Comparison of ENCODE assay signal across 24 mouse cellular contexts in genomic region chr8:125492416-125492815, GRCm38 (mm10).
DNase-seq lines count a peak whose midpoint lies in the region; ATAC-seq and TF ChIP-seq lines count a peak whose summit lies in the region.
"Had no signal": no experiment of that assay in that cellular context is flagged by ENCODE, and none has a peak within 500 bp of the region (broad histone marks: within the 10 kb centered on the region; RNA-seq: fewer than 3 reads in every experiment).

No protein-coding gene starts in this region.

- no peak for ATAC-seq in heart, embryonic 12.5 days (ENCODE audit: insufficient number of reproducible peaks, low FRiP score)
- ATAC-seq: activated CD4-positive, CD25-positive, alpha-beta regulatory T cell, adult 4 months; forebrain, embryonic 13.5 days; hindbrain, embryonic 16.5 days; inflammation-experienced regulatory T-cells, adult 6 months; intestine, postnatal 0 days; Patski had no signal

- H3K9ac ChIP-seq in heart, embryonic 12.5 days = 0 out of 2 replicates have a peak overlapping the region, but pooled peaks have one; percentile 8
- H3K9ac ChIP-seq: embryonic facial prominence, embryonic 13.5 days; forebrain, embryonic 13.5 days; hindbrain, embryonic 12.5 days had no signal

- H3K4me2 ChIP-seq in heart, embryonic 12.5 days = no peak overlapping the region
- H3K4me2 ChIP-seq: embryonic facial prominence, embryonic 13.5 days; forebrain, embryonic 13.5 days; heart, embryonic 11.5 days; hindbrain, embryonic 12.5 days had no signal

- WGBS in heart, embryonic 12.5 days = 44% methylated on average over 11 of the region's 11 CpGs
- 90% methylated on average over 11 of the region's 11 CpGs for WGBS in midbrain, embryonic 10.5 days

- H3K9me3 ChIP-seq in heart, embryonic 12.5 days (replicated peaks) = no peaks in the 10 kb centered on the region
- H3K9me3 ChIP-seq in midbrain, embryonic 10.5 days (replicated peaks) = no peaks in the 10 kb centered on the region
- H3K9me3 ChIP-seq: embryonic facial prominence, embryonic 13.5 days; forebrain, embryonic 13.5 days; hindbrain, embryonic 12.5 days had no signal

- no peak for TF ChIP-seq CTCF in layer of hippocampus, adult 2 months (conservative IDR thresholded peaks at IDR 0.05)

- peaks cover 75% of the 10 kb centered on the region for H3K4me1 ChIP-seq in heart, embryonic 12.5 days (replicated peaks)
- peaks cover 31% of the 10 kb centered on the region for H3K4me1 ChIP-seq in midbrain, embryonic 10.5 days

- no peak overlapping the region; the same call in 1 of the 2 replicates for H3K27ac ChIP-seq in heart, embryonic 12.5 days (ENCODE audit: poor library complexity, severe bottlenecking)
- H3K27ac ChIP-seq in layer of hippocampus, adult 2 months = peak overlapping the region; percentile 69
- no peak overlapping the region for H3K27ac ChIP-seq in midbrain, embryonic 10.5 days (replicated peaks)
- H3K27ac ChIP-seq: embryonic facial prominence, embryonic 13.5 days; forebrain, embryonic 13.5 days; gastrocnemius, adult 2 months; hindbrain, embryonic 12.5 days had no signal

- peak; percentile 67 for DNase-seq in adrenal gland, adult 2 months
- no peak for DNase-seq in adrenal gland, postnatal 4 days (ENCODE audit: low spot score in 2 of 2)
- DNase-seq in heart, postnatal 10 days = no peak
- no peak for DNase-seq in layer of hippocampus, adult 2 months (ENCODE audit: low spot score in 2 of 2)
- no peak for DNase-seq in layer of hippocampus, adult 9-10 months (ENCODE audit: low spot score)
- DNase-seq in adrenal gland, postnatal 10 days = peak; percentile 42
- no peak for DNase-seq in midbrain, embryonic 10.5 days (ENCODE audit: low spot score)
- DNase-seq: cerebellum, adult 18-20 months; cerebellum, adult 9-11 months; cerebellum, postnatal 36 days; gastrocnemius, adult 2 months; gastrocnemius, postnatal 25 days; heart, postnatal 36 days; kidney, adult 8-10 months had no signal

- H3K27me3 ChIP-seq in heart, embryonic 12.5 days (replicated peaks) = no peaks in the 10 kb centered on the region
- H3K27me3 ChIP-seq in midbrain, embryonic 10.5 days (ENCODE audit: low read depth, poor library complexity, severe bottlenecking) = no peaks in the 10 kb centered on the region
- H3K27me3 ChIP-seq: forebrain, embryonic 13.5 days; hindbrain, embryonic 12.5 days; Patski had no signal

- H3K36me3 ChIP-seq in heart, embryonic 12.5 days = peaks cover 35% of the 10 kb centered on the region
- H3K36me3 ChIP-seq in midbrain, embryonic 10.5 days = peaks cover 40% of the 10 kb centered on the region

- H3K4me3 ChIP-seq in heart, embryonic 12.5 days = no peak overlapping the region
- no peak overlapping the region for H3K4me3 ChIP-seq in layer of hippocampus, adult 2 months
- no peak overlapping the region for H3K4me3 ChIP-seq in midbrain, embryonic 10.5 days
- H3K4me3 ChIP-seq: embryonic facial prominence, embryonic 13.5 days; forebrain, embryonic 13.5 days; gastrocnemius, adult 2 months; hindbrain, embryonic 12.5 days had no signal

- intact Hi-C loops in heart, postnatal 10 days (cut with DNase I) = no loop called here

Comparison
In these comparisons a context has a peak if more than half of its experiments do, and no peak if none do; other contexts are left out.
1. DNase-seq: peak in adrenal gland, adult 2 months (single experiment) and adrenal gland, postnatal 10 days (single experiment); none in adrenal gland, postnatal 4 days (0 of 2), heart, postnatal 10 days (0 of 2), layer of hippocampus, adult 2 months (0 of 2), layer of hippocampus, adult 9-10 months (single experiment) and midbrain, embryonic 10.5 days (single experiment).